Mouse (Mus musculus): ENCODE measurements around the gene Rftn2.

DNA sequence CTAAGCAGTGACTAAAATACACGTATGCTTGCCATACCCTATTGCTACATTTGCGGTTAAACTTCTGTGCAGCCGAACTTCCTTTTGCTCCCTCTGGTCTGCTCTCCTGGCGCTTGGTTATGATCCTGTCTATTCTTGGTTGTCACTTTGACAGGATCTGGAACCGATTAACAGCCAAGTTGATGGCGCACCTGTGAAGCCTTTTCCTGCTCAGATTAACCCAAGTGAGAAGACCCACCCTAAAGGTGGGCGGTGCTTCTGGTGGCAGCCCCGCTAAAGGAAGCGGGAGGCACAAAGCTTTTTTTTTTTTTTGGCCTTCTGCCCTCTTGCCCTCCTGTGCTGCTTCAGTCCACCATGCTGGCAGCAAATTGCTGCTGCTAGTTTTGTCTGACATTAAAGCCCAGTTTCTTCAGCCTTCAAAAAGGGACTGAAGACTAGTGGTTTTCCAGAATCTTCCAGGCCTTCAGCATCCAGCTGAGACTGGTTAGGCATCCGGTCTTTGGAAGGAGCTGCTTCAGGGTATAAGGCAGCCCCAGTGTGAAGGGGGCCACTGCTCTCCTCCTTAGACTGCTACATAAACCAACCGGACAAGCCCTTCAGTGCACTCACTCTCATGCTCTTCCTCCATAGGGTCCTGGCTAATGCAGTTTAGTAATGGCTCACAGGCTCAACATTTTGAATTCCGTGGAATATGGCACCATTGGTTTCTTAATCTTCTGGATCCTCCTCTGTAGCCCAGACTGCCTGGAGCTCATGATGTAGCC, 16.2 kb downstream of the Rftn2 start:
- TF ChIP-seq CTCF (IDR thresholded peaks at IDR 0.05; ENCODE audit: low read depth) (no peak), EP300 (IDR thresholded peaks at IDR 0.05; ENCODE audit: low read depth) (no peak)

All from heart, postnatal 0 days (tissue).